Mouse (Mus musculus): ENCODE results near the gene Slc26a5. TPM values are rescaled to one million over a fixed set of nuclear protein-coding genes. Genes with fewer than 3 reads are reported as not detected.

Slc26a5 gene
- total RNA-seq (2012; rRNA removed): not detected in 2 replicates
- not detected for polyA plus RNA-seq (2012; ENCODE audit: insufficient read depth in 1 of 2, insufficient read length in 2 of 2, low read depth in 1 of 2, low replicate concordance in 2 of 2, missing spikeins in 1 of 2)

DNA sequence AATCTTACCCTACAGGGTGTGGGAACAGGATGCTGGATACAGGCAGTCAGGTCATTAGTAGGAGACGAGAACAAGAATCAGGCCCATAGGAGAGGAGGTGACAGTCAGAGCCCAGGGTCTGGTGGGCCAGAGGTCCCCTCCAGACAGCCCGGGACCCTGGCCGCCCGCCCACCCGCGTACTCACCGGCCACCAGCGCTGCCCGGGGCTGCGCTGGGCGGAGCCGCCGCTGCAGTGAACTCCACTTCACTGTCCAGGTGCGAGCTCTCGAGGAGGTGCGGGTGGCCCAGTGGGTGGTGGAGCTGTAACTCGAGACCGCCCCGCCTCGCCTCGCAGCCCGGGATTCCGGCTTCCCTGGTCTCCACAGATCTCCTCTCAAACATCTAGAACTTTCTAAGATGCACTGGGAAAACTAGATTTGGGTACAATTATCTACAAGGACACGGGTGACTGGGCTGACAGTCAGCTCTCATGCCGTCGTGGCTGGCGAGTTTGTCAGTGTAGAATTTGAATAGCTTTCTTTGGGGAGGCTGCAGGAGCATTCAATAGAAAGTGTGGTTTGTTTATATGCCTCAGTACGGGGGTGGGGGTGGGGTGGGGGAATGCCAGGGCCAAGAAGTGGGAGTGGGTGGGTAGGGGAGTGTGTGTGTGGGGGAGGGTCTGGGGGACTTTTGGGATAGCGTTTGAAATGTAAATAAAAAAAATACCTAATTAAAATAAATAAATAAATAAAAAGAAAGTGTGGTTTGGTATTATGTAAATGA lies at the start of gene Slc26a5:
TSS of gene Slc26a5 (minus strand) at position 259 of the 762 bp plus-strand sequence.
- H3K36me3 ChIP-seq (ENCODE audit: control insufficient read depth in 1 of 2, insufficient read depth in 2 of 2, low read length in 2 of 2): no peaks in the 10 kb centered on the region
- no peaks in the 10 kb centered on the region for H3K4me1 ChIP-seq (ENCODE audit: control insufficient read depth in 1 of 2, insufficient read depth in 2 of 2, low read length in 2 of 2)
- no peak within 1 kb of the TSS for H3K4me3 ChIP-seq (ENCODE audit: control insufficient read depth in 1 of 2, insufficient read depth in 1 of 2, low read depth in 2 of 2, low read length in 2 of 2)
- H3K79me2 ChIP-seq (ENCODE audit: control insufficient read depth, insufficient read depth, low read length, poor library complexity): no peaks in the 10 kb centered on the region
- H3K27ac ChIP-seq (ENCODE audit: control insufficient read depth, low read depth, low read length): no peak within 1 kb of the TSS
- no peak for TF ChIP-seq MAX (IDR thresholded peaks at IDR 0.05; ENCODE audit: low read length)
- TF ChIP-seq MEF2A (IDR thresholded peaks at IDR 0.05; ENCODE audit: extremely low read depth, insufficient replicate concordance, low read depth, low read length, poor library complexity, severe bottlenecking): no peak
- TF ChIP-seq ZC3H11A (IDR thresholded peaks at IDR 0.05; ENCODE audit: low read depth, low read length): no peak
- TF ChIP-seq EP300 (IDR thresholded peaks at IDR 0.05; ENCODE audit: low read depth in 1 of 2, low read length in 2 of 2): no peak
- TF ChIP-seq SMC3 (IDR thresholded peaks at IDR 0.05; ENCODE audit: low read depth, low read length): no peak
- TF ChIP-seq GABPA (IDR thresholded peaks at IDR 0.05; ENCODE audit: low read depth, low read length): no peak
- no peak for TF ChIP-seq HCFC1 (IDR thresholded peaks at IDR 0.05; ENCODE audit: low read depth, low read length)
- no peak for TF ChIP-seq UBTF (IDR thresholded peaks at IDR 0.05; ENCODE audit: borderline replicate concordance, insufficient read depth, low read depth, low read length)
- TF ChIP-seq ZKSCAN1 (IDR thresholded peaks at IDR 0.05; ENCODE audit: low read depth, low read length): no peak
- TF ChIP-seq KAT2A (conservative IDR thresholded peaks at IDR 0.05; ENCODE audit: low read depth, low read length): no peak
- TF ChIP-seq NRF1 (IDR thresholded peaks at IDR 0.05; ENCODE audit: insufficient read depth, low read depth, low read length, poor library complexity, severe bottlenecking): no peak
- no peak for TF ChIP-seq E2F4 (IDR thresholded peaks at IDR 0.05; ENCODE audit: borderline replicate concordance, low read depth, low read length)
- TF ChIP-seq MYB (IDR thresholded peaks at IDR 0.05; ENCODE audit: low read depth, low read length): no peak
- no peak for TF ChIP-seq CHD1 (IDR thresholded peaks at IDR 0.05; ENCODE audit: low read depth, low read length)
- no peak within 1 kb of the TSS for H3K9ac ChIP-seq (ENCODE audit: control insufficient read depth, low read depth, low read length, poor library complexity, severe bottlenecking)
- peaks cover 0 to 5% of the 10 kb centered on the region in 2 experiments; a peak in 1 of 4 replicates for H3K27me3 ChIP-seq (ENCODE audit: control insufficient read depth in 1 of 2, insufficient read depth in 2 of 2, low read length in 2 of 2)
- H3K9me3 ChIP-seq (replicated peaks; ENCODE audit: insufficient read depth, low read length): no peaks in the 10 kb centered on the region
- DNase-seq (ENCODE audit: low read depth, low spot score): no peak

DNA sequence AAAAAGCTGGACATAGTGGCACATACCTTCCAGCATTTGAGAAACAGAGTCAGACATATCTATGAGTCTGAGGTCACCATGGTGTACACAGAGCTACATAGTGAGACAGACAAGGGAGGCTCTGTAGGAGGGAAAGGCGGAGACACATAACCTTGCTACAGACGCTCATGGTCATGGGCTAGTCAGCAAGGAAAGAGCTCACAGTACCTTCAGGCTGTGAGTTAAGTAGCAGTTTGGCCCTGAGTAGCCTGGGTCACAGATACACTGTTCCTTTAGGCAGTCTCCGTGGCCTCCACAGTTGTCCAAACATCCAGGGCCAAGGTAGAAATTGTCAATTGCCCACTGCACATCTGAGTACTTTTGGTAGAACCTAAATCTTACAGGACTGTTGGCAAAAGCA lies 49.4 kb upstream of the Slc26a5 start:
- DNase-seq (ENCODE audit: low read depth, low spot score): no peak
- no peaks in the 10 kb centered on the region for H3K9me3 ChIP-seq (replicated peaks; ENCODE audit: insufficient read depth, low read length)
- no peak overlapping the region for H3K4me3 ChIP-seq (ENCODE audit: control insufficient read depth in 1 of 2, insufficient read depth in 1 of 2, low read depth in 2 of 2, low read length in 2 of 2)
- H3K36me3 ChIP-seq (ENCODE audit: control insufficient read depth in 1 of 2, insufficient read depth in 2 of 2, low read length in 2 of 2): no peaks in the 10 kb centered on the region
- no peak overlapping the region for H3K9ac ChIP-seq (ENCODE audit: control insufficient read depth, low read depth, low read length, poor library complexity, severe bottlenecking)
- no peak overlapping the region for H3K27ac ChIP-seq (ENCODE audit: control insufficient read depth, low read depth, low read length)
- no peaks in the 10 kb centered on the region for H3K79me2 ChIP-seq (ENCODE audit: control insufficient read depth, insufficient read depth, low read length, poor library complexity)
- no peaks in the 10 kb centered on the region for H3K4me1 ChIP-seq (ENCODE audit: control insufficient read depth in 1 of 2, insufficient read depth in 2 of 2, low read length in 2 of 2)
- TF ChIP-seq MAZ (IDR thresholded peaks at IDR 0.05; ENCODE audit: low read depth, low read length) (no peak), GABPA (IDR thresholded peaks at IDR 0.05; ENCODE audit: low read depth, low read length) (no peak), CHD2 (IDR thresholded peaks at IDR 0.05; ENCODE audit: low read length) (no peak), TAL1 (IDR thresholded peaks at IDR 0.05; ENCODE audit: low read length) (no peak), MAX (IDR thresholded peaks at IDR 0.05; ENCODE audit: low read length) (no peak), SIN3A (IDR thresholded peaks at IDR 0.05; ENCODE audit: low read length) (no peak), ZC3H11A (IDR thresholded peaks at IDR 0.05; ENCODE audit: low read depth, low read length) (no peak), BHLHE40 (IDR thresholded peaks at IDR 0.05; ENCODE audit: borderline replicate concordance, low read depth, low read length) (no peak), MXI1 (IDR thresholded peaks at IDR 0.05; ENCODE audit: low read depth, low read length) (no peak), CHD1 (IDR thresholded peaks at IDR 0.05; ENCODE audit: low read depth, low read length) (no peak)
- no peaks in the 10 kb centered on the region for H3K27me3 ChIP-seq (ENCODE audit: control insufficient read depth in 1 of 2, insufficient read depth in 2 of 2, low read length in 2 of 2)

Measured in MEL (cell line).